Mouse (Mus musculus) lung, postnatal 0 days (tissue): ENCODE data around the gene Cep170.

Experiments
- CTCF ChIP-seq: IDR thresholded peaks from 2 replicates; pipeline ENCODE4 v1.5.1; 2016; ENCODE audit warnings: antibody characterized with exemption, mild to moderate bottlenecking
- EP300 ChIP-seq: IDR thresholded peaks from 2 replicates; pipeline ENCODE4 v1.6.1; 2016; ENCODE audit warnings: antibody characterized with exemption, mild to moderate bottlenecking, control low read depth

DNA sequence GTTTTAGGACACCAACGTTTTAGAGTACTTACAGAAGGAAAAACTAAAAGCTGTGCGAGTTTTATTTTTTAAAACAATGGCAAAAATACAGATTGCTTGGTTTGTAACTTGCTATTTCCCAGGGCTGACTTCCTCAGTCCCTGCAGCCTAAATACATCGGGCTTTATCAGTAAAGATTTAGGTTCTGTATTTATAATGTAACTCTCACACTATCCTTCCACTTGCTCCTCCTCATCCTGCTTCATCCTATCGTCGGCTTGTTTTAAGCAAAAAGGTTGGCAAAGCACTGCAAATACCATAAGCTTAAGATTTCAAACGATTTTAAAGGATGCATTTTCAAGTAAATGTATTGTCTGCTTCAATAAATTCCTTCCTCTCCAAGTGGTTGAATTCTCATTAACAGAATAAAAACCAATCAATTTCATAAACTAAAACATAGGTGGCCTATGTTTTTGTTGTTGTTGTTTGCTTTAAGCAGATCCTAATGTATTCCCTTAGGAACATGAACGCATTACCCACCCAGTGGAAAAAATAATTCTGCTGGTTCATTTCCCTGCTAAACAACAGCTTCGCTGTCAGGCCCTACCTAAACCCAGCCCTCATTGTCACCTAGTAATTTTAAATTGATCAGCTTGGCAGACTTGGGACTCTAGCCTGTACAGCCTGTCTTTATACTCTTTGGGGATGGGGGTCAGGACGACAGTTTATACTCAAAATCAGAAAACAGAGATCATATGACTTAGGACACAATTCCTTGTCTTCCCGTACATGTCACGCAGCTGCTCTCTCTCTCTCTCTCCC lies 1.2 kb downstream of the Cep170 start:
- TF ChIP-seq CTCF (no peak), EP300 (no peak)
